Mouse (Mus musculus) hindbrain, postnatal 0 days (tissue): ENCODE measurements around the gene Cnga2. TPM values are rescaled to one million over a fixed set of nuclear protein-coding genes. Genes with fewer than 3 reads are reported as not detected.

Experiments
- ATAC-seq: fragments of 200-750 bp; cut with Nextera tagmentation; 2 replicates; pipeline ENCODE4 v1.8.0; 2017; ENCODE audit warnings: mild to moderate bottlenecking, moderate TSS enrichment, moderate library complexity
- DNase-seq: peaks from one replicate; pipeline ENCODE4 v3.0.0-alpha.2; 2015; ENCODE audit warnings: low spot score
- H3K27ac ChIP-seq: fragments of 300-500 bp; sonication (generic); 2 replicates; pipeline ENCODE4 v1.5.1; 2014; ENCODE audit warnings: mild to moderate bottlenecking
- H3K27me3 ChIP-seq: fragments of 300-500 bp; sonication (generic); 2 replicates; pipeline ENCODE4 v1.6.1; 2014; ENCODE audit warnings: low read length, mixed read lengths; ENCODE audit not compliant: insufficient read depth
- H3K36me3 ChIP-seq: fragments of 300-500 bp; sonication (generic); 2 replicates; pipeline ENCODE4 v1.6.1; 2014; ENCODE audit warnings: low read length, mixed read lengths; ENCODE audit not compliant: insufficient read depth
- H3K4me1 ChIP-seq: fragments of 300-500 bp; sonication (generic); 2 replicates; pipeline ENCODE4 v1.6.1; 2014; ENCODE audit warnings: antibody characterized with exemption, low read length, mixed read lengths; ENCODE audit not compliant: insufficient read depth
- H3K4me2 ChIP-seq: fragments of 300-500 bp; sonication (generic); 2 replicates; pipeline ENCODE4 v1.6.1; 2014; ENCODE audit warnings: low read depth, mild to moderate bottlenecking, low read length, moderate library complexity, mixed read lengths
- H3K4me3 ChIP-seq: fragments of 300-500 bp; sonication (generic); 2 replicates; pipeline ENCODE4 v1.5.1; 2014; ENCODE audit warnings: low read length
- H3K9ac ChIP-seq: fragments of 300-500 bp; sonication (generic); replicated peaks from 2 replicates; pipeline ENCODE4 v1.6.1; 2014; ENCODE audit warnings: mild to moderate bottlenecking, low read length, moderate library complexity, mixed read lengths
- H3K9me3 ChIP-seq: fragments of 300-500 bp; sonication (generic); 2 replicates; pipeline ENCODE4 v1.6.1; 2016; ENCODE audit warnings: low read length, mixed read lengths
- CTCF ChIP-seq: IDR thresholded peaks from 2 replicates; pipeline ENCODE4 v1.5.1; 2016; ENCODE audit warnings: antibody characterized with exemption, control low read depth, low read depth
- WGBS: fragments of 180-500 bp; shearing (Covaris S2); extraction: QIAGEN DNeasy Blood & Tissue Kit; methylation state at CpG from one replicate; pipeline ENCODE4 v1.1.7; 2014; 5-methylcytosine and 5-hydroxymethylcytosine counted together
- polyA plus RNA-seq: library from polyadenylated mRNA; unstranded; fragments of >200 nt; fragmentation: Nextera tagmentation; extraction: Ambion mirVana; gene quantifications from 2 replicates; pipeline ENCODE4 v1.2.1, GENCODE M21; 2015
- total RNA-seq: library from RNA; depleted of rRNA; stranded (reverse); fragments of >200 nt; gene quantifications from 2 replicates; pipeline ENCODE4 v1.2.3, GENCODE M21; 2014

Gene Cnga2
- total and polyA plus RNA-seq, 2 experiments from 2014 or later = 0.05 to 0.09 TPM

DNA sequence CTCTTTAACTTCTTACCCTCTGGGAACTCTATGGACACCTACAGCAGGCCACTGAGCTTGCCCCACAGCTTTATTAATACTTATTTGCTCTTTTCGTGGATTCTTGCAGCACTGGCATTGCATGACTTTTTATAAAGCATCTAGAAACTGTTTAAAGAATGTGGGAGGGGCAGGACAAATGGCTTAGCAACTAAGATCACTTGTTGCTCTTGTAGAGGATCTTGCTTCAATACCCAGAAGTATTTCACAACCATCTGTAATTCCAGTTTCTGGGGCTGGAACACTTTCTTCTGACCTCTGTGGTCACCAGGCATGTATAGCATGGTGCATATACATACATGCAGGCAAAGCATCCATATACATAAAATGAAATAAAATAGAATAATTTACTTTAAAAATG, 4.3 kb downstream of the Cnga2 start:
- no peak for TF ChIP-seq CTCF
- no peak overlapping the region for H3K4me2 ChIP-seq
- 74% methylated on average over 1 of the region's 1 CpGs for WGBS

DNA sequence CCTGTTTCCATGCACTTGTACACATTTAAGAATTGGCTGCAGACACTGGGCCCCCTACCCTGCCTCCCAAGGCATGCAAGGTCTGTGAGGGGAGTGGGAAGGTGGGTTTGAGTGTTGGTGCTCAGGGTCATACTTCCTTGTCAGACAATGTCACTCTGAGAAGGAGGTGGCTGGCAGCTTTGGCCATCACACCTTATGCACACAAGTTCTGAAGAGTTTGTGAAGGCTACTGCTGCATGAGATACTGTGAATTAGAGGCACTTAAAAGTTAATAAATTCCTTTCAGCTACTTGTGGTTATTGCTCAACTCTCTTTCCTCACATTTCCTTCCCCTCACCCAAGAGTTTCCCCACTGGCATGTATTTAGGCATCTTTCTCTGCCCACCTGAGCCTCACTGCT, 18.3 kb downstream of the Cnga2 start:
- no peak for TF ChIP-seq CTCF
- Histone ChIP-seq H3K4me1 (no peaks in the 10 kb centered on the region), H3K36me3 (no peaks in the 10 kb centered on the region), H3K4me2 (no peak overlapping the region), H3K4me3 (no peak overlapping the region), H3K27me3 (no peaks in the 10 kb centered on the region), H3K27ac (no peak overlapping the region), H3K9me3 (no peaks in the 10 kb centered on the region), H3K9ac (no peak overlapping the region)
- DNase-seq (no peak), ATAC-seq (no peak)

More for the DNA sequence above, 4.3 kb downstream of the Cnga2 start:
- H3K36me3 ChIP-seq = no peaks in the 10 kb centered on the region
- no peaks in the 10 kb centered on the region for H3K27me3 ChIP-seq
- no peak overlapping the region for H3K27ac ChIP-seq
- H3K9me3 ChIP-seq = no peaks in the 10 kb centered on the region
- DNase-seq = no peak
- H3K4me1 ChIP-seq = no peaks in the 10 kb centered on the region
- ATAC-seq = no peak
- H3K4me3 ChIP-seq = no peak overlapping the region
- no peak overlapping the region for H3K9ac ChIP-seq

DNA sequence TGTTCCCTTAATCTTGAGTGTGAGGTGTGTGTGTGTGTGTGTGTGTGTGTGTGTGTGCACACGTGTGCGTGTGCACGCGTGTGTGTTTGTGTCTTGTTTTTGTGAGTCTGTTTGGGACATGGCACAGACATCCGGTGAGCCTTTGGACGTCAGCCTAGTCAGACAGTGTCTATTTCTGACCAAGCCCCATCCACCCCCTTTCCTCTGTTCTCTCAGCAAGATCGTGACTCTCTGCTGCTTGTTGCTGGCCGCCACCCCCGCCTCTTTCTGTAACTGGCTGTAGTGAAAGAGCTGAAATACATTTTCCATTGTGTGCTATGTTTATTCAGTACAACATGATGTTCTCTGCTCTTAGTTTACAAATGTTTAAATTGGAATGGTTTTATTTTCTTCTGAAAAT, 20.6 kb downstream of the Cnga2 start:
- no peak for TF ChIP-seq CTCF
- Histone ChIP-seq H3K27ac (no peak overlapping the region), H3K4me1 (no peaks in the 10 kb centered on the region), H3K36me3 (no peaks in the 10 kb centered on the region), H3K9ac (no peak overlapping the region), H3K4me3 (no peak overlapping the region), H3K4me2 (no peak overlapping the region), H3K9me3 (no peaks in the 10 kb centered on the region), H3K27me3 (no peaks in the 10 kb centered on the region)
- DNase-seq (peak; percentile 11), ATAC-seq (peak; percentile 58; the same call in 1 of the 2 replicates)
- 58% methylated on average over 9 of the region's 9 CpGs for WGBS

DNA sequence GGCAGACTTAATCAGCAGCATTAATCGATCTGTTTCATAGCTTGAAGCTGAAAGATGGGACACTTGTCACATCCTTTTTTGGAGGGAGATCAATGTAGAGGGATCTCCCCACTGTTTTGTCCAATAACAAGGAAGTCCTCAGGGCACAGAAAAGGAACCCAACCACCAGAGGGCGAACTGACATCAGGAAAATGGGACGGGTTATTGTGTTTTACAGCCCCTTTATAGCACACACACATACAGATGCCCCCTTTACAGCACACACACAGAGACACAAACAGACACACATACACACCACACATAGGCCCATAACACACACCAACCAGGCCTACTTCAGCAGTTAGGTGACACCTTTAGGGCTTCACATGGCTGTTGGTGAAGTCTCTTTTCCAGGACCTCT, 21.2 kb downstream of the Cnga2 start:
- WGBS = 33% methylated on average over 3 of the region's 3 CpGs
- H3K9ac ChIP-seq = no peak overlapping the region
- ATAC-seq (no peak), DNase-seq (peak; percentile 15)
- TF ChIP-seq CTCF = peak; percentile 54
- no peak overlapping the region for H3K4me2 ChIP-seq
- H3K9me3 ChIP-seq = no peaks in the 10 kb centered on the region
- no peaks in the 10 kb centered on the region for H3K4me1 ChIP-seq
- no peaks in the 10 kb centered on the region for H3K27me3 ChIP-seq
- no peaks in the 10 kb centered on the region for H3K36me3 ChIP-seq
- H3K4me3 ChIP-seq = no peak overlapping the region
- H3K27ac ChIP-seq = no peak overlapping the region

- DNase-seq (no peak), ATAC-seq (no peak)
- no peaks in the 10 kb centered on the region for H3K9me3 ChIP-seq
- no peaks in the 10 kb centered on the region for H3K27me3 ChIP-seq
- no peak for TF ChIP-seq CTCF
- H3K27ac ChIP-seq = no peak overlapping the region
- H3K4me1 ChIP-seq = no peaks in the 10 kb centered on the region
- H3K36me3 ChIP-seq = no peaks in the 10 kb centered on the region
- no peak overlapping the region for H3K4me3 ChIP-seq
- 55% methylated on average over 1 of the region's 1 CpGs for WGBS
- H3K4me2 ChIP-seq = no peak overlapping the region
- no peak overlapping the region for H3K9ac ChIP-seq
Measured at GRCm38 (mm10) chrX:72022241-72022640, 30.6 kb downstream of the Cnga2 start.

DNA sequence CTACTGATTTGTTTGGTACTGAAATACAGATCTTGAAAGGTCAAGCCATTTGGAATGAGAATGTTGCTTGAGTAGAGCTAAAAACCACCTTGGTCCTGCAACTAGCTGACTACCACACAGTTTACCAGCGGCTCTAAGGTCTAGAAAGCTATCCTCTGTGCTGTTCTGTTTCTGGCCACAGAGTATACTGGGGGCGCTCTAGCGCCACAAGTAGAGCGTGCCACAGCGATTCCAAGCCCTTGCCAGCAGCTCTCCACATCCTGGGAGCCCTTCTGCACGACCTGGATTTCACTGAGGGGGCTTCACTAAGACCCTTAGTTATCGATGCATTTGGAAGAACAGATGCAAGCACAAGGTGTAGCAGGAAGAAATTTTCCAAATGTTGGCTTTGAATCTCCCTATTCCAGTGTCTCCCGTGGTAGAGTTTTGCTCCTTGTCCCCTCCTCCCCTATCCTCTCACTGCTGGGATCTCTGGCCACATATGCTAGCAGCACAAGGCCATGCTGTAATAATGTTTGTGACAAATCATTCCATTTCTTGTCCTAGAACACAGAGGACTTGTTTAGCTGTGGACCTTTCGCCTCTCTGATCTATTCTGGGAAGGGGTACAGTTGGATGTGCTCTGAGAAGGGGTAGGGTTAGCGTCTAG, 31.2 kb downstream of the Cnga2 start:
- peak; percentile 80 for ATAC-seq
- Histone ChIP-seq H3K4me3 (no peak overlapping the region), H3K4me1 (no peaks in the 10 kb centered on the region), H3K27me3 (no peaks in the 10 kb centered on the region), H3K27ac (no peak overlapping the region), H3K4me2 (no peak overlapping the region), H3K9ac (no peak overlapping the region), H3K36me3 (no peaks in the 10 kb centered on the region), H3K9me3 (no peaks in the 10 kb centered on the region)
- 40% methylated on average over 10 of the region's 10 CpGs for WGBS
- peak; percentile 68 for TF ChIP-seq CTCF
- DNase-seq = peak; percentile 66

DNA sequence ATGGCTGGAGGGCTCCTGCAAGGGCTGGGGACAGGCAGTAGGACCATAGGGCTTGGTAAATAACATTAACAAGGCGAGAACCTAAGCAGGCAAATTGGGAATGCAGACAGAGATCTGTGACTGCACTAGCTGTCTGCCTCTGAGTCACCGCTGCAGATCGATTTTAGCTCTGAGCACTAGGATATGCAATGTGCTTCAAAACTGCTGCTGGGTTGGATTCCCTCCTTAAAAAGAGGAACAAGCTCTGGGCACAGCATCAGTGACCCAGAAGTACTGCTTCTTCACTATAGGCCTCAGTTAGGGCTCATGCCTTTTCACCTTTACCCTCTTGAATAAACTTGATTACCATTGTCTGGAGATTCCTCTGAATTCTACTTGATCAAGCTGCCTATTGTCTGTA, 31.9 kb downstream of the Cnga2 start:
- TF ChIP-seq CTCF = no peak

More for the DNA sequence above, 31.9 kb downstream of the Cnga2 start:
- Histone ChIP-seq H3K36me3 (no peaks in the 10 kb centered on the region), H3K4me1 (no peaks in the 10 kb centered on the region), H3K4me3 (no peak overlapping the region), H3K9ac (no peak overlapping the region), H3K9me3 (no peaks in the 10 kb centered on the region), H3K27me3 (no peaks in the 10 kb centered on the region), H3K4me2 (no peak overlapping the region), H3K27ac (no peak overlapping the region)
- no peak for DNase-seq
- ATAC-seq = no peak
- WGBS = 76% methylated on average over 3 of the region's 3 CpGs
